Mouse (Mus musculus) ES-E14 (cell line): ENCODE data around the gene Cerk.

Source experiments
- CHD2 ChIP-seq: IDR thresholded peaks from 2 replicates; pipeline ENCODE4 v1.6.1; 2014; ENCODE audit warnings: mild to moderate bottlenecking, low read depth, low read length, inconsistent platforms
- MAFK ChIP-seq: IDR thresholded peaks from 2 replicates; pipeline ENCODE4 v1.6.1; 2014; ENCODE audit warnings: mild to moderate bottlenecking, low read depth, low read length, inconsistent platforms; ENCODE audit not compliant: insufficient read depth
- ZNF384 ChIP-seq: IDR thresholded peaks from 2 replicates; pipeline ENCODE4 v1.6.1; 2012; ENCODE audit warnings: low read depth, low read length, inconsistent platforms

- TF ChIP-seq CHD2 (no peak), ZNF384 (no peak), MAFK (peak; percentile 61; the same call in 1 of the 2 replicates)
Observed at GRCm38 (mm10) chr15:86178594-86178993, 7.3 kb downstream of the Cerk start.
